Mouse (Mus musculus) brain, embryonic 14.5 days (tissue): ENCODE measurements around the gene Poc1a.

Experiments
- CTCF ChIP-seq: fragments of 200-500 bp; IDR thresholded peaks from 2 replicates; pipeline ENCODE4 v1.5.1; 2012; ENCODE audit warnings: inconsistent platforms, mild to moderate bottlenecking, moderate library complexity, borderline replicate concordance; ENCODE audit not compliant: insufficient read depth, insufficient read length; ENCODE audit errors: extremely low read depth
- POLR2A ChIP-seq: fragments of 200-500 bp; IDR thresholded peaks from 2 replicates; pipeline ENCODE4 v1.6.1; 2012; ENCODE audit warnings: mild to moderate bottlenecking, inconsistent platforms, borderline replicate concordance; ENCODE audit not compliant: poor library complexity, insufficient read depth, insufficient read length, severe bottlenecking; ENCODE audit errors: extremely low read depth

DNA sequence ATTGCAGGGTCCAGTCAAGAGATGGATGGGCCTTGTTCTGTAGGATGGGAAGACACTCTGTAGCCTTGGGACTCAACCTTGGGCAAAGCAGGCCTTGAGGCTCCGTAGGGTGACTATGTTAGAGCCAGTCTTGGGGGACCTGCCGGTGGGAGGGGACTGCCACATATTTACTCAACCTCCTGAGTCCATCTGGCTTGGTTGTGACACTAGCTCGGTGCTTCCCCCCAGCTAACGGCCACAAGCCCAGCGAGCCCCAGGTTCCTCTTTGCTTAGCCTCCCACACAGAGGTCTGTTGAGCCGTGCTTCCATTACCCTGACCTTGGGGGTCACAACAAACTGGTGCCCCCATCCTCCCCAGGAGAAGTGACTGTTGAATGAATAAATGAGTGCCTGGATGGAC is 19.8 kb upstream of the Poc1a start:
- TF ChIP-seq CTCF (no peak), POLR2A (no peak)
